Mouse (Mus musculus) intestine, embryonic 16.5 days (tissue): ENCODE results near the gene Gpx4. TPM values are rescaled to one million over a fixed set of nuclear protein-coding genes. Genes with fewer than 3 reads are reported as not detected.

Experiments
- ATAC-seq: fragments of 200-750 bp; cut with Nextera tagmentation; 2 replicates; pipeline ENCODE4 v1.8.0; 2017; ENCODE audit warnings: moderate TSS enrichment, moderate library complexity
- H3K27ac ChIP-seq: fragments of 300-500 bp; sonication (generic); 2 replicates; pipeline ENCODE4 v1.5.1; 2014; ENCODE audit warnings: mild to moderate bottlenecking, low read length
- H3K27me3 ChIP-seq: fragments of 300-500 bp; sonication (generic); replicated peaks from 2 replicates; pipeline ENCODE4 v1.6.1; 2014; ENCODE audit warnings: low read length, control low read depth, mixed read lengths; ENCODE audit not compliant: control insufficient read depth, insufficient read depth
- H3K36me3 ChIP-seq: fragments of 300-500 bp; sonication (generic); 2 replicates; pipeline ENCODE4 v1.6.1; 2014; ENCODE audit warnings: low read length, control low read depth; ENCODE audit not compliant: control insufficient read depth, insufficient read depth
- H3K4me1 ChIP-seq: fragments of 300-500 bp; sonication (generic); 2 replicates; pipeline ENCODE4 v1.6.1; 2014; ENCODE audit warnings: low read length, control low read depth, mixed read lengths; ENCODE audit not compliant: control insufficient read depth, insufficient read depth
- H3K4me2 ChIP-seq: fragments of 300-500 bp; sonication (generic); 2 replicates; pipeline ENCODE4 v1.6.1; 2014; ENCODE audit warnings: low read depth, low read length, control low read depth
- H3K4me3 ChIP-seq: fragments of 300-500 bp; sonication (generic); 2 replicates; pipeline ENCODE4 v1.5.1; 2014; ENCODE audit warnings: mild to moderate bottlenecking, low read length
- H3K9ac ChIP-seq: fragments of 300-500 bp; sonication (generic); 2 replicates; pipeline ENCODE4 v1.6.1; 2014; ENCODE audit warnings: low read depth, low read length
- H3K9me3 ChIP-seq: fragments of 300-500 bp; sonication (generic); 2 replicates; pipeline ENCODE4 v1.6.1; 2016; ENCODE audit warnings: low read length, control low read depth; ENCODE audit not compliant: control insufficient read depth
- WGBS: fragments of 180-500 bp; shearing (Covaris S2); extraction: QIAGEN DNeasy Blood & Tissue Kit; methylation state at CpG from one replicate; pipeline ENCODE4 v1.1.7; 2014; 5-methylcytosine and 5-hydroxymethylcytosine counted together
- polyA plus RNA-seq: library from polyadenylated mRNA; unstranded; fragments of >200 nt; fragmentation: Nextera tagmentation; extraction: Ambion mirVana; gene quantifications from 2 replicates; pipeline ENCODE4 v1.2.1, GENCODE M21; 2015

The Gpx4 gene
- polyA plus RNA-seq, 1 experiment from 2014 or later, result 942 TPM

GRCm38 (mm10) chr10:80072623-80073489, 25.9 kb downstream of the Gpx4 start:
- 87% methylated on average over 20 of the region's 20 CpGs for WGBS
- Histone ChIP-seq H3K9me3 (no peaks in the 10 kb centered on the region), H3K27me3 (no peaks in the 10 kb centered on the region), H3K4me3 (no peak overlapping the region), H3K36me3 (no peaks in the 10 kb centered on the region), H3K4me2 (no peak overlapping the region), H3K27ac (no peak overlapping the region), H3K4me1 (peaks cover 26% of the 10 kb centered on the region), H3K9ac (peak overlapping the region; percentile 33)
- ATAC-seq, result no peak

- 18% methylated on average over 28 of the region's 28 CpGs for WGBS
- peak overlapping the region; percentile 58 for H3K9ac ChIP-seq
- peak overlapping the region; percentile 34 for H3K4me3 ChIP-seq
- ATAC-seq, result peak; percentile 87
- H3K27ac ChIP-seq, result peak overlapping the region; percentile 54
- H3K4me2 ChIP-seq, result peak overlapping the region; percentile 58
- H3K36me3 ChIP-seq, result no peaks in the 10 kb centered on the region
- H3K27me3 ChIP-seq, result no peaks in the 10 kb centered on the region
- peaks cover 26% of the 10 kb centered on the region for H3K4me1 ChIP-seq
- H3K9me3 ChIP-seq, result no peaks in the 10 kb centered on the region
These were observed 28.0 kb downstream of the Gpx4 start for GRCm38 (mm10) chr10:80074813-80075601.

GRCm38 (mm10) chr10:80075924-80076323, 29.0 kb downstream of the Gpx4 start:
- H3K9ac ChIP-seq, result 0 out of 2 replicates have a peak overlapping the region, but pooled peaks have one; percentile 58
- peaks cover 28% of the 10 kb centered on the region for H3K4me1 ChIP-seq
- H3K9me3 ChIP-seq, result no peaks in the 10 kb centered on the region
- no peak overlapping the region for H3K4me3 ChIP-seq
- no peaks in the 10 kb centered on the region for H3K27me3 ChIP-seq
- WGBS, result 63% methylated on average over 1 of the region's 1 CpGs
- H3K4me2 ChIP-seq, result no peak overlapping the region
- ATAC-seq, result no peak
- H3K27ac ChIP-seq, result no peak overlapping the region; the same call in 1 of the 2 replicates
- no peaks in the 10 kb centered on the region for H3K36me3 ChIP-seq

GRCm38 (mm10) chr10:80076386-80076785, 29.4 kb downstream of the Gpx4 start:
- H3K4me1 ChIP-seq, result peaks cover 25% of the 10 kb centered on the region
- WGBS, result 93% methylated on average over 4 of the region's 4 CpGs

GRCm38 (mm10) chr10:80077312-80077711, 30.3 kb downstream of the Gpx4 start:
- Histone ChIP-seq H3K27me3 (no peaks in the 10 kb centered on the region), H3K27ac (no peak overlapping the region), H3K4me3 (no peak overlapping the region), H3K9ac (no peak overlapping the region), H3K9me3 (no peaks in the 10 kb centered on the region), H3K4me2 (no peak overlapping the region), H3K4me1 (peaks cover 16% of the 10 kb centered on the region), H3K36me3 (peaks cover 5% of the 10 kb centered on the region; the same call in 1 of the 2 replicates)
- no peak for ATAC-seq
- WGBS, result 89% methylated on average over 5 of the region's 5 CpGs

More at GRCm38 (mm10) chr10:80076386-80076785, 29.4 kb downstream of the Gpx4 start:
- H3K9ac ChIP-seq, result no peak overlapping the region
- H3K27me3 ChIP-seq, result no peaks in the 10 kb centered on the region
- ATAC-seq, result no peak
- no peak overlapping the region for H3K4me2 ChIP-seq
- H3K9me3 ChIP-seq, result no peaks in the 10 kb centered on the region
- H3K36me3 ChIP-seq, result no peaks in the 10 kb centered on the region
- no peak overlapping the region for H3K4me3 ChIP-seq
- no peak overlapping the region for H3K27ac ChIP-seq

DNA sequence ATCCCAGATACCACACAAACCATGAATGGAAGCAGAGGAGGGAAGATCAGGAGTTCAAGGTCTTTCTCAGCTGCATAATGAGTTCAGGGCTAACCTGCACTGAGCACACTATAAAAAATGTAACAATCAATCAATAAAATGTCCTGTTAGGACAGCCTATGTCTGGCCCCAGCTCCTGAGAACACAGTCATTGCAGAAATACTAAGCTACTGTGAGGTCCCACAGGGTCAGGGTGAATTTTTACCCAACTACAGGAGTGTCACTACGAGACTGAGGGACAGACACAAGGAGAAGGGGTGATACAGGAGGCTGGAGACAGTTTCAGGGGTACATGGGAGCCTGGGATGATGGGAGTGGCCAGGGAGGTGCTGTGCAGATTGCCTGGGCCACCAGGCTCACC, 31.4 kb downstream of the Gpx4 start:
- Histone ChIP-seq H3K36me3 (peaks cover 6% of the 10 kb centered on the region; the same call in 1 of the 2 replicates), H3K4me1 (peaks cover 16% of the 10 kb centered on the region), H3K9me3 (no peaks in the 10 kb centered on the region), H3K4me2 (no peak overlapping the region), H3K27me3 (no peaks in the 10 kb centered on the region), H3K27ac (no peak overlapping the region), H3K4me3 (no peak overlapping the region), H3K9ac (no peak overlapping the region)
- ATAC-seq, result no peak
- 100% methylated on average over 1 of the region's 1 CpGs for WGBS

DNA sequence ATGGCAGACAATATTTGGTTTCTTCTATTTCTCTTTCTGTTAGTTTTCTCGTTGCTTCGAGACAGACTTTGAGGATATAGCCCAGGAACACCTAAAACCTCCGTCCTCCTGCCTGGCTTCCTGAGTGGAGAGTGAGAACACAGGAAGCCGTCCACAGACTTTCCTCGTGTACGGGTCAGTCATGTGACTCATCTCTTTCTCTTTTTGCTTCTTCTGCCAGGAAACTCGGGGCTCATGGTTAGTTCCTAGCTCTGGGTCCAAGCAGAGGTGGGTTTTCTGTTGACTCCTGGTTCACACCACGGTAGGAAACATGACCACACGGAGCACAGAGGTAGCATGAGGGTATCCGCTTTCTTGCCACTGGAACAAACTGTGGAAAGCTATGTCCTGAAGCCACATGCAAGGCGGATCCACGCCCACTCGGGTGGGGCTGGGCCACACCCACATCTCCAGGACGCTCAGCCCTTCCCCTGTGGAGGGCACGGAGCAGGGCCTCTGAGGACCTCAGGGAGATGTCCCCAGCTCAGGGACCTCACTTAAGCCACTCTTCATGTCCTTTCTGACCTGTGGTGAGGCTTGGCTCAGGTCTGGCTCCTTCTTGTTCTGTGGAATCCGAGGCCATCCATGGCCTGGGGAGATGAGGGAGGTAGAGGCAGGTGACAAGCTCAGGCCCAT, 33.6 kb downstream of the Gpx4 start:
- Histone ChIP-seq H3K27ac (no peak overlapping the region), H3K4me3 (no peak overlapping the region), H3K9ac (no peak overlapping the region), H3K4me1 (peaks cover 13% of the 10 kb centered on the region), H3K9me3 (no peaks in the 10 kb centered on the region), H3K27me3 (no peaks in the 10 kb centered on the region), H3K36me3 (peaks cover 10% of the 10 kb centered on the region), H3K4me2 (no peak overlapping the region)
- ATAC-seq, result peak; percentile 57
- 75% methylated on average over 16 of the region's 16 CpGs for WGBS

- no peak overlapping the region for H3K4me2 ChIP-seq
- H3K36me3 ChIP-seq, result peaks cover 10% of the 10 kb centered on the region
- H3K27ac ChIP-seq, result no peak overlapping the region
- no peaks in the 10 kb centered on the region for H3K27me3 ChIP-seq
- WGBS, result 74% methylated on average over 3 of the region's 3 CpGs
- no peaks in the 10 kb centered on the region for H3K9me3 ChIP-seq
- no peak overlapping the region for H3K4me3 ChIP-seq
- H3K9ac ChIP-seq, result no peak overlapping the region
- peak; percentile 41 for ATAC-seq
- H3K4me1 ChIP-seq, result peaks cover 11% of the 10 kb centered on the region
These were observed 34.1 kb downstream of the Gpx4 start for GRCm38 (mm10) chr10:80081075-80081474.
